18 mouse cellular contexts compared by ENCODE assay signal in the genomic region with DNA sequence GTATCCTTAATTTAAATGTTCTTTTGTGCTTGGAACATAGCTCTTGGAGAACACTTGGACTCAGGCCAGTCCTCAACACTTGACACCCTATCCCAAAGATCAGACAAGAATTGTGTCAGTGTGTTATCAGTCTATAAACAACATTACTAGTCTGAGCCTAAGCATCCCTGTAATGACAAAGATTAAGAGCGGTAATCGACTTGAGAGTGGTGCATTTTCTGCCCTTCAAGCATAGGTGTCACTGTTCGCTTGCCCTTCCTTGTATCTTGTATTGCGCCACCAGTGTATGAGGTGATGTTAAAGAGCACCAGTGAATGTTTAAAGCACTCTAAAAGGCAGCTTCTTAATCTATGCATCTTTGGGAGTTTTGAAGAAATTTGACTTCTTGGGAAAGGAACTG. TPM values are rescaled to one million over a fixed set of nuclear protein-coding genes. Genes with fewer than 3 reads are reported as not detected.
DNase-seq lines count a peak whose midpoint lies in the region; ATAC-seq and TF ChIP-seq lines count a peak whose summit lies in the region.
"Had no signal": no experiment of that assay in that cellular context is flagged by ENCODE, and none has a peak within 500 bp of the region (broad histone marks: within the 10 kb centered on the region; RNA-seq: fewer than 3 reads in every experiment).

No protein-coding gene starts in this region.

- 0 out of 2 replicates have a peak, but pooled peaks cover 3% of the 10 kb centered on the region for H3K4me1 ChIP-seq in heart, embryonic 10.5 days
- peaks cover 19% of the 10 kb centered on the region for H3K4me1 ChIP-seq in liver, postnatal 0 days (ENCODE audit: insufficient read depth)
- H3K4me1 ChIP-seq: kidney, embryonic 15.5 days; limb, embryonic 15.5 days had no signal

- WGBS in heart, embryonic 10.5 days = 89% methylated on average over 4 of the region's 4 CpGs
- WGBS in liver, postnatal 0 days (ENCODE audit: insufficient replicate concordance) = 57% methylated on average over 4 of the region's 4 CpGs

- no peak overlapping the region for H3K9ac ChIP-seq in liver, postnatal 0 days (replicated peaks)
- H3K9ac ChIP-seq: hindbrain, embryonic 14.5 days; kidney, embryonic 15.5 days; limb, embryonic 15.5 days had no signal

- peak; percentile 85 for TF ChIP-seq CTCF in liver, postnatal 0 days (IDR thresholded peaks at IDR 0.05; ENCODE audit: low read depth)

- no peaks in the 10 kb centered on the region for H3K27me3 ChIP-seq in heart, embryonic 10.5 days (ENCODE audit: insufficient read depth, poor library complexity, severe bottlenecking)
- no peaks in the 10 kb centered on the region for H3K27me3 ChIP-seq in liver, postnatal 0 days (ENCODE audit: insufficient read depth, low read length)
- H3K27me3 ChIP-seq: kidney, embryonic 15.5 days; limb, embryonic 15.5 days had no signal

- H3K4me2 ChIP-seq in liver, postnatal 0 days (ENCODE audit: low read depth, low read length) = peak overlapping the region; percentile 33; the same call in 1 of the 2 replicates
- H3K4me2 ChIP-seq: hindbrain, embryonic 14.5 days; kidney, embryonic 15.5 days; limb, embryonic 15.5 days had no signal

- DNase-seq in heart, adult 11 months = peak; percentile 71
- DNase-seq in heart, embryonic 10.5 days (ENCODE audit: low spot score) = no peak
- peak; percentile 55 for DNase-seq in 416B (ENCODE audit: low read depth)
- DNase-seq in liver, postnatal 0 days = no peak
- no peak for DNase-seq in Muller cell, postnatal 12 days (ENCODE audit: inconsistent ontology term)
- DNase-seq in cerebellum, postnatal 25 days = no peak
- DNase-seq in yolk sac, embryonic 10.5 days (ENCODE audit: low spot score) = no peak
- DNase-seq: adrenal gland, postnatal 36 days; gastrocnemius, postnatal 25 days; thymus, adult 2 months had no signal

- peak; percentile 83 for TF ChIP-seq EP300 in liver, postnatal 0 days (IDR thresholded peaks at IDR 0.05; ENCODE audit: low read depth)

- H3K36me3 ChIP-seq in heart, embryonic 10.5 days = peaks cover 83% of the 10 kb centered on the region
- H3K36me3 ChIP-seq in liver, postnatal 0 days (replicated peaks; ENCODE audit: insufficient read depth, low read length) = peaks cover 63% of the 10 kb centered on the region

- ATAC-seq in granulocyte monocyte progenitor cell, adult 5-6 weeks (replicated peaks; ENCODE audit: poor library complexity, severe bottlenecking) = peak; percentile 37; the same call in 1 of the 2 replicates
- peak; percentile 60 for ATAC-seq in liver, postnatal 0 days
- ATAC-seq: activated CD4-positive, CD25-positive, alpha-beta regulatory T cell, adult 4 months; forebrain, embryonic 14.5 days had no signal

- H3K27ac ChIP-seq in heart, embryonic 10.5 days = no peak overlapping the region
- H3K27ac ChIP-seq in liver, postnatal 0 days (ENCODE audit: low read depth) = peak overlapping the region; percentile 81; the same call in 1 of the 2 replicates
- H3K27ac ChIP-seq: hindbrain, embryonic 14.5 days; kidney, embryonic 15.5 days; layer of hippocampus, adult 2 months; limb, embryonic 15.5 days had no signal

- no peak overlapping the region for H3K4me3 ChIP-seq in heart, embryonic 10.5 days
- no peak overlapping the region for H3K4me3 ChIP-seq in liver, postnatal 0 days (ENCODE audit: low read depth, low read length)
- H3K4me3 ChIP-seq: kidney, embryonic 15.5 days; layer of hippocampus, adult 2 months; limb, embryonic 15.5 days had no signal

- H3K9me3 ChIP-seq in heart, embryonic 10.5 days = no peaks in the 10 kb centered on the region
- no peaks in the 10 kb centered on the region for H3K9me3 ChIP-seq in liver, postnatal 0 days (ENCODE audit: low read length)
- H3K9me3 ChIP-seq: G1E; kidney, embryonic 15.5 days; limb, embryonic 15.5 days had no signal

RNA-seq across cellular contexts. Expression of a gene that starts 11.1 kb away (rescaled TPM):
- 52.0 and 56.7 TPM in 2 replicates for polyA plus RNA-seq in heart, embryonic 10.5 days (2016; fragmentation: Nextera tagmentation; extraction: Ambion mirVana)
- total RNA-seq in granulocyte monocyte progenitor cell, adult 5-6 weeks (2014; fragmentation: Nextera tagmentation) = 11.5 and 17.2 TPM in 2 replicates
- total RNA-seq in granulocyte monocyte progenitor cell, adult 5-6 weeks (2017) = 95.4 and 98.2 TPM in 2 replicates
- 45.8 and 48.5 TPM in 2 replicates for polyA plus RNA-seq in liver, postnatal 0 days (2015; fragmentation: Nextera tagmentation; extraction: Ambion mirVana)

RNA-seq across cellular contexts. Expression of a gene that starts 11.2 kb away (rescaled TPM):
- polyA plus RNA-seq in heart, embryonic 10.5 days (2016; fragmentation: Nextera tagmentation; extraction: Ambion mirVana) = 30.1 and 30.8 TPM in 2 replicates
- 12.2 and 19.0 TPM in 2 replicates for total RNA-seq in granulocyte monocyte progenitor cell, adult 5-6 weeks (2014; fragmentation: Nextera tagmentation)
- total RNA-seq in granulocyte monocyte progenitor cell, adult 5-6 weeks (2017) = 17.7 and 19.9 TPM in 2 replicates
- 14.3 and 16.5 TPM in 2 replicates for polyA plus RNA-seq in liver, postnatal 0 days (2015; fragmentation: Nextera tagmentation; extraction: Ambion mirVana)

RNA-seq across cellular contexts. Expression of a gene that starts 55.6 kb away (rescaled TPM):
- polyA plus RNA-seq in heart, embryonic 10.5 days (2016; fragmentation: Nextera tagmentation; extraction: Ambion mirVana) = 58.3 and 65.4 TPM in 2 replicates
- 30.0 and 30.7 TPM in 2 replicates for total RNA-seq in granulocyte monocyte progenitor cell, adult 5-6 weeks (2014; fragmentation: Nextera tagmentation)
- 22.1 and 23.6 TPM in 2 replicates for total RNA-seq in granulocyte monocyte progenitor cell, adult 5-6 weeks (2017)
- 26.7 and 27.2 TPM in 2 replicates for polyA plus RNA-seq in liver, postnatal 0 days (2015; fragmentation: Nextera tagmentation; extraction: Ambion mirVana)

RNA-seq across cellular contexts. Expression of a gene that starts 59.5 kb away (rescaled TPM):
- polyA plus RNA-seq in heart, embryonic 10.5 days (2016; fragmentation: Nextera tagmentation; extraction: Ambion mirVana) = 42.4 and 47.4 TPM in 2 replicates
- 53.9 and 55.8 TPM in 2 replicates for total RNA-seq in granulocyte monocyte progenitor cell, adult 5-6 weeks (2014; fragmentation: Nextera tagmentation)
- total RNA-seq in granulocyte monocyte progenitor cell, adult 5-6 weeks (2017) = 46.9 and 53.5 TPM in 2 replicates
- 146 and 149 TPM in 2 replicates for polyA plus RNA-seq in liver, postnatal 0 days (2015; fragmentation: Nextera tagmentation; extraction: Ambion mirVana)

RNA-seq across cellular contexts. Expression of a gene that starts 59.6 kb away (rescaled TPM):
- polyA plus RNA-seq in heart, embryonic 10.5 days (2016; fragmentation: Nextera tagmentation; extraction: Ambion mirVana) = 0.31 and 0.34 TPM in 2 replicates
- total RNA-seq in granulocyte monocyte progenitor cell, adult 5-6 weeks (2014; fragmentation: Nextera tagmentation) = 0.13 TPM in 1 of 2 replicates, not detected in the other
- total RNA-seq in granulocyte monocyte progenitor cell, adult 5-6 weeks (2017) = 0.31 TPM in 1 of 2 replicates, not detected in the other
- polyA plus RNA-seq in liver, postnatal 0 days (2015; fragmentation: Nextera tagmentation; extraction: Ambion mirVana) = 0.18 and 0.29 TPM in 2 replicates

Comparison
In these comparisons a context has a peak if more than half of its experiments do, and no peak if none do; other contexts are left out.
1. DNase-seq: peak in heart, adult 11 months (single experiment) and 416B (single experiment); none in heart, embryonic 10.5 days (single experiment), liver, postnatal 0 days (single experiment), Muller cell, postnatal 12 days (single experiment), cerebellum, postnatal 25 days (0 of 2) and yolk sac, embryonic 10.5 days (single experiment).